Mouse (Mus musculus): ENCODE results near the gene Lrsam1. TPM values are rescaled to one million over a fixed set of nuclear protein-coding genes. Genes with fewer than 3 reads are reported as not detected.

Gene Lrsam1
- total and polyA plus RNA-seq, 3 experiments = 5.0 to 12.8 (median 9.5) TPM

GRCm38 (mm10) chr2:32939418-32939817 lies 22.0 kb downstream of the Lrsam1 start:
- ATAC-seq (ENCODE audit: extremely low read depth, insufficient number of reproducible peaks, low FRiP score, poor library complexity, severe bottlenecking) (no peak), DNase-seq (ENCODE audit: low spot score) (peak; percentile 34)
- Histone ChIP-seq H3K4me3 (ENCODE audit: low read depth, low read length) (no peak overlapping the region), H3K27me3 (ENCODE audit: insufficient read depth, low read length) (no peaks in the 10 kb centered on the region), H3K9me3 (replicated peaks) (no peaks in the 10 kb centered on the region), H3K36me3 (replicated peaks) (peaks cover 79% of the 10 kb centered on the region), H3K4me1 (ENCODE audit: insufficient read depth, low read depth, low read length) (0 out of 2 replicates have a peak, but pooled peaks cover 2% of the 10 kb centered on the region)
- TF ChIP-seq GATA1 (IDR thresholded peaks at IDR 0.05; ENCODE audit: borderline replicate concordance, low read length) (no peak), CTCF (IDR thresholded peaks at IDR 0.05; ENCODE audit: low read depth, low read length) (peak; percentile 32)

DNA sequence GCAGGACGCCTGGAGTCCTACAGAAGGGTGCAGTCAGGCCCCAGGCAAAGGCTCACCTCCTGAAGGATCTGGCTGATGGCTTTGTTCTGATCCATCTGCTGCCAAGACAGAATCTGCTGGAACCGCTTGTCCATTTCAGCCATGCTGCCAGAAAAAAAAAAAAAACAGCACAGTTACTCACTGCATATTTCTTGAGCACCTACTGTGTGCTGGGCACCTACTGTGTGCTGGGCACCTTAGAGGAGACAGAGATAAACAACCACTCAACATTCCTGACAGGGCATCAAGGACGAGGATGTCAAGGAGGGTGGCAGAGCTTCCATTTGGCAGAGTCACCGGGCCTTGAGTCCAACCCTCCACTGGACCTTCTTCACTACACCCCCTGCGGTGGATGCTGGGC lies 22.7 kb downstream of the Lrsam1 start:
- TF ChIP-seq TAL1 (conservative IDR thresholded peaks at IDR 0.05; ENCODE audit: low read depth, low read length) = no peak
- no peak for TF ChIP-seq GATA2 (IDR thresholded peaks at IDR 0.05; ENCODE audit: borderline replicate concordance, low read depth, low read length)
- no peak for TF ChIP-seq GATA1 (IDR thresholded peaks at IDR 0.05; ENCODE audit: borderline replicate concordance, low read length)
- TF ChIP-seq CTCF (IDR thresholded peaks at IDR 0.05; ENCODE audit: low read depth, low read length) = no peak
- no peak for TF ChIP-seq POLR2AphosphoS5 (IDR thresholded peaks at IDR 0.05; ENCODE audit: insufficient replicate concordance, low read depth, low read length)
- H3K36me3 ChIP-seq (replicated peaks) = peaks cover 83% of the 10 kb centered on the region
- no peak overlapping the region for H3K4me3 ChIP-seq (ENCODE audit: low read depth, low read length)
- DNase-seq (ENCODE audit: low spot score) = no peak
- H3K4me1 ChIP-seq (ENCODE audit: insufficient read depth, low read depth, low read length) = 0 out of 2 replicates have a peak, but pooled peaks cover 2% of the 10 kb centered on the region
- H3K9me3 ChIP-seq (replicated peaks) = no peaks in the 10 kb centered on the region
- no peaks in the 10 kb centered on the region for H3K27me3 ChIP-seq (ENCODE audit: insufficient read depth, low read length)
- ATAC-seq (ENCODE audit: extremely low read depth, insufficient number of reproducible peaks, low FRiP score, poor library complexity, severe bottlenecking) = no peak

- Histone ChIP-seq H3K4me3 (ENCODE audit: low read depth, low read length) (no peak overlapping the region), H3K27me3 (ENCODE audit: insufficient read depth, low read length) (no peaks in the 10 kb centered on the region; the same call in 1 of the 2 replicates), H3K4me1 (ENCODE audit: insufficient read depth, low read depth, low read length) (no peaks in the 10 kb centered on the region), H3K9me3 (replicated peaks) (no peaks in the 10 kb centered on the region), H3K36me3 (replicated peaks) (peaks cover 78% of the 10 kb centered on the region)
- ATAC-seq (ENCODE audit: extremely low read depth, insufficient number of reproducible peaks, low FRiP score, poor library complexity, severe bottlenecking) (no peak), DNase-seq (ENCODE audit: low spot score) (no peak)
- no peak for TF ChIP-seq POLR2AphosphoS5 (IDR thresholded peaks at IDR 0.05; ENCODE audit: insufficient replicate concordance, low read depth, low read length)
- TF ChIP-seq TAL1 (conservative IDR thresholded peaks at IDR 0.05; ENCODE audit: low read depth, low read length) = no peak
- no peak for TF ChIP-seq GATA1 (IDR thresholded peaks at IDR 0.05; ENCODE audit: borderline replicate concordance, low read length)
- TF ChIP-seq CTCF (IDR thresholded peaks at IDR 0.05; ENCODE audit: low read depth, low read length) = no peak
- TF ChIP-seq GATA2 (IDR thresholded peaks at IDR 0.05; ENCODE audit: borderline replicate concordance, low read depth, low read length) = no peak
Observed at GRCm38 (mm10) chr2:32931730-32932129, 29.7 kb downstream of the Lrsam1 start.

GRCm38 (mm10) chr2:32928947-32929829 lies 32.2 kb downstream of the Lrsam1 start:
- H3K4me3 ChIP-seq (ENCODE audit: low read depth, low read length) = no peak overlapping the region
- H3K9me3 ChIP-seq (replicated peaks) = no peaks in the 10 kb centered on the region
- H3K27me3 ChIP-seq (ENCODE audit: insufficient read depth, low read length) = no peaks in the 10 kb centered on the region; the same call in 1 of the 2 replicates
- H3K36me3 ChIP-seq (replicated peaks) = peaks cover 58% of the 10 kb centered on the region
- no peak for DNase-seq (ENCODE audit: low spot score)
- ATAC-seq (ENCODE audit: extremely low read depth, insufficient number of reproducible peaks, low FRiP score, poor library complexity, severe bottlenecking) = no peak
- no peak for TF ChIP-seq GATA2 (IDR thresholded peaks at IDR 0.05; ENCODE audit: borderline replicate concordance, low read depth, low read length)
- H3K4me1 ChIP-seq (ENCODE audit: insufficient read depth, low read depth, low read length) = no peaks in the 10 kb centered on the region

DNA sequence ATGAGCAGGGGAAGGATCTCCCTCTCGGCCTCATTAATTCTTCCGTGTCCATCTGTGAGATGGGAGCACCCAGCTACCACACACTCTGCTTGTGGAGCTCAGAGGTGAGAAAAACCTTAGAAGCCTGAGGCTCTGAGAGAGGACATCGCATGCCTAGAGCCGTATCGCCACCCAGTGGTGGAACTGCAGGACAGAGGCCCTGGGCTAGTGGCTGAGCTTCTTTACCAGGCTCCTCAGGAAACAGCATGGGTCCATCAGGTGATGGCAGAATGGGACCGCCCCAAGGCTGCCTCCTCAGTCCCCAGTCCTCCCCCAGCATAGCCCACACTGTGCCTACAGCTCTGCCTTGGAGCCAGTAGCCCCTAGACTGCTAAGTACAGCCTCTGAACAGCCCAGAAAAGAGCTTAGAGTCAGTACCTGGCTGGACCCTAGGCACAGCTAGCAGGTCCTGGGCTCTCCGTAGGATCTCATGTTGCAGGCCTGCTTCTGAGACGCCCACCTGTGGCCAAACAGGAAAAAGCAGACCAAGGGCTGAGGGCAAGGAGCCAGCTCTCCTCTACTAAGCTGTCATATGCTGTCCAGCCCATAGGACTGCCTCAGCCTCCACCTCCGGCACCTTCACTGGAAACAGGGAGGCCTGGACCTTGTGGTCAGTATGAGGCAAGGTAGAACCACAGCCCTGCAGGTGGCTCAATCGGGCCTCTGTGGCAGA lies 33.0 kb downstream of the Lrsam1 start:
- ATAC-seq (ENCODE audit: extremely low read depth, insufficient number of reproducible peaks, low FRiP score, poor library complexity, severe bottlenecking) (no peak), DNase-seq (ENCODE audit: low spot score) (no peak)
- no peak for TF ChIP-seq GATA2 (IDR thresholded peaks at IDR 0.05; ENCODE audit: borderline replicate concordance, low read depth, low read length)
- no peak for TF ChIP-seq TAL1 (conservative IDR thresholded peaks at IDR 0.05; ENCODE audit: low read depth, low read length)
- no peak for TF ChIP-seq CTCF (IDR thresholded peaks at IDR 0.05; ENCODE audit: low read depth, low read length)
- TF ChIP-seq POLR2AphosphoS5 (IDR thresholded peaks at IDR 0.05; ENCODE audit: insufficient replicate concordance, low read depth, low read length) = no peak
- no peak for TF ChIP-seq GATA1 (IDR thresholded peaks at IDR 0.05; ENCODE audit: borderline replicate concordance, low read length)
- no peaks in the 10 kb centered on the region for H3K9me3 ChIP-seq (replicated peaks)
- no peak overlapping the region for H3K4me3 ChIP-seq (ENCODE audit: low read depth, low read length)
- H3K36me3 ChIP-seq (replicated peaks) = peaks cover 50% of the 10 kb centered on the region
- H3K27me3 ChIP-seq (ENCODE audit: insufficient read depth, low read length) = no peaks in the 10 kb centered on the region; the same call in 1 of the 2 replicates
- no peaks in the 10 kb centered on the region for H3K4me1 ChIP-seq (ENCODE audit: insufficient read depth, low read depth, low read length)

- no peak for DNase-seq (ENCODE audit: low spot score)
Observed at GRCm38 (mm10) chr2:32927624-32928234, 33.7 kb downstream of the Lrsam1 start.

More at GRCm38 (mm10) chr2:32927624-32928234, 33.7 kb downstream of the Lrsam1 start:
- no peaks in the 10 kb centered on the region for H3K9me3 ChIP-seq (replicated peaks)
- H3K36me3 ChIP-seq (replicated peaks) = peaks cover 43% of the 10 kb centered on the region
- H3K4me1 ChIP-seq (ENCODE audit: insufficient read depth, low read depth, low read length) = no peaks in the 10 kb centered on the region
- H3K4me3 ChIP-seq (ENCODE audit: low read depth, low read length) = no peak overlapping the region
- peaks cover 3% of the 10 kb centered on the region; the same call in 1 of the 2 replicates for H3K27me3 ChIP-seq (ENCODE audit: insufficient read depth, low read length)
- no peak for TF ChIP-seq TAL1 (conservative IDR thresholded peaks at IDR 0.05; ENCODE audit: low read depth, low read length)
- ATAC-seq (ENCODE audit: extremely low read depth, insufficient number of reproducible peaks, low FRiP score, poor library complexity, severe bottlenecking) = no peak
